Mouse (Mus musculus) urinary bladder, adult 18-20 months (tissue): ENCODE measurements at regions not wholly inside any gene's neighbourhood (a gene's known extent, or its start where the extent isn't known, plus 50 kb on each side); places are given as distances from the start of the nearest gene placed in this dataset.

Experiments
- DNase-seq, 2 experiments: peaks; one replicate each; pipeline ENCODE4 v3.0.0; 2022; ENCODE audit warnings: low spot score in 2 of 2, mixed read lengths in 2 of 2

GRCm38 (mm10) chr1:77256115-77256842 is 258.6 kb downstream of the Epha4 start:
- no peak for DNase-seq

- DNase-seq, result peak; percentile 3 to 6
Measured at GRCm38 (mm10) chr1:77258730-77259310, 256.1 kb downstream of the Epha4 start.

- no peak for DNase-seq
Measured at GRCm38 (mm10) chr1:77259789-77260188, 255.1 kb downstream of the Epha4 start.

- no peak for DNase-seq
Measured at GRCm38 (mm10) chr1:77261678-77262077, 253.2 kb downstream of the Epha4 start.

- no peak for DNase-seq
Measured at GRCm38 (mm10) chr1:77265677-77266076, 249.2 kb downstream of the Epha4 start.

- DNase-seq, result no peak
Measured at GRCm38 (mm10) chr1:77267311-77268003, 247.4 kb downstream of the Epha4 start.

- DNase-seq, result no peak
Measured at GRCm38 (mm10) chr1:77275297-77275696, 239.6 kb downstream of the Epha4 start.

GRCm38 (mm10) chr1:77279566-77279965 is 235.3 kb downstream of the Epha4 start:
- no peak for DNase-seq

GRCm38 (mm10) chr1:77280373-77281038 is 234.4 kb downstream of the Epha4 start:
- no peak for DNase-seq

GRCm38 (mm10) chr1:77281741-77282140 is 233.1 kb downstream of the Epha4 start:
- DNase-seq, result no peak

GRCm38 (mm10) chr1:77298713-77299132 is 216.2 kb downstream of the Epha4 start:
- no peak for DNase-seq

GRCm38 (mm10) chr1:77300806-77301205 is 214.1 kb downstream of the Epha4 start:
- DNase-seq, result no peak

GRCm38 (mm10) chr1:77304770-77305169 is 210.1 kb downstream of the Epha4 start:
- no peak for DNase-seq

GRCm38 (mm10) chr1:77307745-77308144 is 207.1 kb downstream of the Epha4 start:
- DNase-seq, result no peak

- no peak for DNase-seq
Measured at GRCm38 (mm10) chr1:77313119-77313518, 201.8 kb downstream of the Epha4 start.

GRCm38 (mm10) chr1:77315347-77315746 is 199.5 kb downstream of the Epha4 start:
- DNase-seq, result no peak

GRCm38 (mm10) chr1:77316198-77316597 is 198.7 kb downstream of the Epha4 start:
- DNase-seq, result no peak
